Mouse (Mus musculus): ENCODE measurements around the gene Ptger1. TPM values are rescaled to one million over a fixed set of nuclear protein-coding genes. Genes with fewer than 3 reads are reported as not detected.

Gene Ptger1
- polyA plus RNA-seq, 1 experiment: 0.02 TPM

DNA sequence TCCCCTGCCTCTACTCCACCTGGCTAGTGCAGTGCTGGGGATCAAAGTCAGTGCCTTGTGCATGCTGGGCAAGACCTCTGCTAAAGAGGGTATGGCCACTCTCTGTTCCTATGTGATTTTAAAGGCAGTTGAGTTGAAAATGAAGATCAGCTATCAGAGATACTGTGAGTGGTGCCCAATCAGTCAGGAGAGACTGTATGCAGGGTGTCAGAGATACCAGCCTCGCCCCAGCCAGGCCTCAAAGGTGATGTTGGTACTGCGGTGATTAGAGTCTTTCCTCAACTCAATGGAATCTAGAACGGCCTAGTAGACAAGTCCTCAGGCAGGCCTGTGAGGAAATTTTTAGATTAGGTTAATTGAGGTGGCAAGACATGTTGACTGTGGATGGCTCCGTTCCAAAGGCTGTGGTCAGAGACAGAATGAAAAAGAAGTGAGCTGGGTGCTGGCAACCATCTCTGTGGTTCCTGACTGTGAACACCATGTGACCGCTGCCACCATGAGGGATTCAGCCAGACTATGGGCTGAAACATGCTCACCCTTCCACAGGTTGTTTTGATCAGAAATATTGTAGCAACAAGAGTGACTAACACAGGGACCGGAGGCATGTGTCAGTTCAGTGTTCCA is 40.7 kb upstream of the Ptger1 start:
- no peaks in the 10 kb centered on the region for H3K36me3 ChIP-seq (ENCODE audit: control insufficient read depth)
- H3K9me3 ChIP-seq (ENCODE audit: control insufficient read depth, low read length): no peaks in the 10 kb centered on the region
- TF ChIP-seq TAL1 (IDR thresholded peaks at IDR 0.05; ENCODE audit: low read length): peak; percentile 21; the same call in 1 of the 3 replicates
- no peak for TF ChIP-seq GATA1 (IDR thresholded peaks at IDR 0.05; ENCODE audit: low read length)
- H3K4me3 ChIP-seq (replicated peaks): no peak overlapping the region
- peaks cover 51% of the 10 kb centered on the region for H3K4me1 ChIP-seq (ENCODE audit: control insufficient read depth)
- no peaks in the 10 kb centered on the region for H3K27me3 ChIP-seq (ENCODE audit: control insufficient read depth)

DNA sequence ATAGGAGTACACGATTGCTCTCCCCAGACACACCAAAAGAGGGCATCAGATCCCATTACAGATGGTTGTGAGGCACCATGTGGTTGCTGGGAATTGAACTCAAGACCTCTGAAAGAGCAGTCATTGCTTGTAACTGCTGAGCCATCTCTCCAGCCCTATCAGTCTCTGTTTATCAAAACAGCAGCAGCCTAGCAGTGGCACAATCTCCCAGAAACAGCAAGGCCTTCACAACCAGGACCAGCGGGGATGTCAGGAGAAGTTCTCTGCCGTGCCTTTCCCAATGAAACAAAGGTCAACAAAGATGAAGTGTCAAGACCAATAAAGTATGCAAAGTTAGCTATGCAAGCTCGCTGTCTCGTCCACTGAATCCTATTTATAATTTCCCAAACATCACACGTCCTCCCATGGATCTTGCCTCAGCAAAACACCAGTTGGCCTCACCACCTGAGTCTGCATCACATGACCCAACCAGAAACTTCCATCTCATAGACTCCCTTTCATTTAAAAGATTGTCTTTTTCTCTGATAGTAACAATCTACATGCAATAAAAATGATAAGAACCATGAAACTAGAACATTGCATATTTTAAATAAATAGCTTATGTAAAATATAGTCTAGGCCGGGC is 34.3 kb upstream of the Ptger1 start:
- TF ChIP-seq TAL1 (IDR thresholded peaks at IDR 0.05; ENCODE audit: low read length): peak; percentile 56; the same call in 2 of the 3 replicates
- TF ChIP-seq GATA1 (IDR thresholded peaks at IDR 0.05; ENCODE audit: low read length): peak; percentile 18; the same call in 1 of the 2 replicates
- H3K9me3 ChIP-seq (ENCODE audit: control insufficient read depth, low read length): peaks cover 3% of the 10 kb centered on the region; the same call in 1 of the 2 replicates
- H3K27me3 ChIP-seq (ENCODE audit: control insufficient read depth): peaks cover 8% of the 10 kb centered on the region

DNA sequence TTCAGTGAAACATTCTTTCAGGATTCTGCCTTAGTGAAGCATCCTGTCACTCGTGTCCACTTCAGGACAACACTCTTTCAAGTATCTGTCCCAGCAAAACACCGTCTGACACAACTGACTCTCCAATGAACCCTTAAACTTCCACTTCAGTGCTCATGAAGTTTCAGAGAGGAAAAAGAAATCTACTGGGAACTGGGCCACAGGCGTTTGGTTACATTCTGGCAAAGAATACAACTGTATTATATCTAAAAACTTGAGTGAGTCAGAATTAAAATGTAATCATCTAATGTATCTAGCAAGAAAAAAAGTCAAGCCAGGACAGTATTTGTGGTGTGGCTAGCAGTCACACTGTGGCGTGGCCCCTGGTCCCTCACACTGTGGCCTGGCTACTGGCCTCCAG is 27.6 kb upstream of the Ptger1 start:
- H3K4me1 ChIP-seq (ENCODE audit: control insufficient read depth): peaks cover 7% of the 10 kb centered on the region
- TF ChIP-seq TAL1 (IDR thresholded peaks at IDR 0.05; ENCODE audit: low read length): no peak
- no peak for TF ChIP-seq GATA1 (IDR thresholded peaks at IDR 0.05; ENCODE audit: low read length)
- no peak overlapping the region for H3K4me3 ChIP-seq (replicated peaks)

More for the DNA sequence above, 34.3 kb upstream of the Ptger1 start:
- Histone ChIP-seq H3K4me3 (replicated peaks) (no peak overlapping the region), H3K36me3 (ENCODE audit: control insufficient read depth) (no peaks in the 10 kb centered on the region), H3K4me1 (ENCODE audit: control insufficient read depth) (peaks cover 19% of the 10 kb centered on the region)

DNA sequence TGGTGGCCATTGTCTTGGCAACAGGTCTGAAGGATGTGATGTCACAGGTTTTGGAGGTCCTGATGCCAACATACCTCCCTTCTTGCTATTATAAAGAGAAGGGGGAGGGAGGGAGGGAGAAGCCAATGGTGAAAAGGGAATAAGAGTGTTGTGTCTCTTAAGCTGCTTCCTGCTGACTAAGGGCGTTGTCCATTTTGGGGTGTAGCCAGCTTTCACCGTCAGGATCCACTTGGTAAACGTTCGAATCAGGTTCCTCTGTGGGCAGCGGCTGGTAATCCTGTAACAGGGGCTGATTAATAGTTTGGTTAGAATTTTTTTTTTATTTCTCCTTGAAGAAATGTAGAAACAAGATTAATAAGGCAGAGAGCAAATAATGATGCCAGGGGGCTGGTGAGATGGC is 26.8 kb upstream of the Ptger1 start:
- Histone ChIP-seq H3K4me3 (replicated peaks) (no peak overlapping the region), H3K9me3 (ENCODE audit: control insufficient read depth, low read length) (peaks cover 3% of the 10 kb centered on the region; the same call in 1 of the 2 replicates), H3K27me3 (ENCODE audit: control insufficient read depth) (peaks cover 35% of the 10 kb centered on the region), H3K4me1 (ENCODE audit: control insufficient read depth) (peaks cover 7% of the 10 kb centered on the region), H3K36me3 (ENCODE audit: control insufficient read depth) (no peaks in the 10 kb centered on the region)
- no peak for TF ChIP-seq TAL1 (IDR thresholded peaks at IDR 0.05; ENCODE audit: low read length)
- no peak for TF ChIP-seq GATA1 (IDR thresholded peaks at IDR 0.05; ENCODE audit: low read length)

More for the DNA sequence above, 27.6 kb upstream of the Ptger1 start:
- Histone ChIP-seq H3K27me3 (ENCODE audit: control insufficient read depth) (peaks cover 32% of the 10 kb centered on the region), H3K36me3 (ENCODE audit: control insufficient read depth) (no peaks in the 10 kb centered on the region), H3K9me3 (ENCODE audit: control insufficient read depth, low read length) (peaks cover 3% of the 10 kb centered on the region; the same call in 1 of the 2 replicates)

DNA sequence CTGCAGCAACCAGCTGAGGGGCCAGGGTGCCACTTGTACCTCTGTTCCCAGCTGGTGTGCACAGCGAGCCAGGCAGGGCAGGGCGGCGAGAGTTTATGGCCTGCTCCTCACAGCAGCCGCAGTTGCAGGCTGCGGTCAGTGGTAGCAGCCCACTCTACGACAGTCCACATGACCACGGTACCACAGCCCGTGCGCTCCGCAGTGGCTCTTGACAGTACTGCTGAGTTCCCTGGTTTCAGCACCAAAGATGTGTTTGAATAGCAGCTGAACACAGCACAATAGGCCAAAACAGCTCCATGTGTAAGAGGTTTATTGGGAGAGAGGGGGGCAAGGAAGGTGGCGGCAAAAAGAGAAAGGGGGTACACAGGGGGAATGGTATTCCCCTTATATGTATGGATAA is 19.0 kb upstream of the Ptger1 start:
- Histone ChIP-seq H3K9me3 (ENCODE audit: control insufficient read depth, low read length) (peaks cover 21% of the 10 kb centered on the region), H3K4me3 (replicated peaks) (no peak overlapping the region), H3K4me1 (ENCODE audit: control insufficient read depth) (peaks cover 8% of the 10 kb centered on the region), H3K36me3 (ENCODE audit: control insufficient read depth) (no peaks in the 10 kb centered on the region), H3K27me3 (ENCODE audit: control insufficient read depth) (peaks cover 21% of the 10 kb centered on the region)
- TF ChIP-seq TAL1 (IDR thresholded peaks at IDR 0.05; ENCODE audit: low read length): no peak
- TF ChIP-seq GATA1 (IDR thresholded peaks at IDR 0.05; ENCODE audit: low read length): no peak

DNA sequence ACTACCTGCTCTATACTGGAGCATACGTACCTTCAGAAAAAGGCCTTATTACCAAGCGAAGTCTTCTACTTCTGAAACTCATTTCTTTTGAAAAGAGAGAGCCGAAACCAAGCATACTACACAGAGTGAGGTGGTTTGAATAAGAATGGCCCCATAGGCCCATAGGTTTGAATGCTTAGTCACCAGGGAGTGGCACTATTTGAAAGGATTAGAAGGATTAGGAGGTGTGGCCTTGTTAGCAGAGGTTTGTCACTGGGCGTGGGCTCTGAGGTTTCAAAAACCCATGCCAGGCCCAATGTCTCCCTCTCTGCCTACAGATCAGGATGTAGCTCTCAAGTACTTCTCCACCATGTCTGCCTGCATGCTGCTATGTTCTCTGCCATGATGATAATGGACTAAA is 18.4 kb upstream of the Ptger1 start:
- H3K4me3 ChIP-seq (replicated peaks): no peak overlapping the region
- H3K36me3 ChIP-seq (ENCODE audit: control insufficient read depth): no peaks in the 10 kb centered on the region
- no peak for TF ChIP-seq GATA1 (IDR thresholded peaks at IDR 0.05; ENCODE audit: low read length)
- no peak for TF ChIP-seq TAL1 (IDR thresholded peaks at IDR 0.05; ENCODE audit: low read length)
- H3K27me3 ChIP-seq (ENCODE audit: control insufficient read depth): peaks cover 16% of the 10 kb centered on the region
- H3K9me3 ChIP-seq (ENCODE audit: control insufficient read depth, low read length): peaks cover 21% of the 10 kb centered on the region
- peaks cover 12% of the 10 kb centered on the region for H3K4me1 ChIP-seq (ENCODE audit: control insufficient read depth)

DNA sequence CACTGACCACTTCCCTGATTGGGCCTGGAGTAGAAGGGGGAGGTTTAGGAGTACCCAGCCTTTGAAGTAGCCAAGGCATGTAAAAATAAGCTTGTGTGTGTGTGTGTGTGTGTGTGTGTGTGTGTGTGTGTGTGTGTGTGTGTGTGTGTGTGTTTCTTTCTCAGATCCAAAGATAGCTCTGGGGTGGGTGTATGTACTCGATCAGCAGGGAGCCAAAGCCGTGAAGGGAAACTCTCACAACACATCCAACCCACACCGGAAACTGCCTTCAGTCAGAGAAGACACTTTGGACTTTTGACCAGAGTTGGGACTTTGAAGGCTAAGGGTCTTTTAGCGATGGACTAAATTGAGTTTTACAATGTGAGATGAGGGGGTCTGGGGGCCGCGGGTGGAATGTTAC is 16.8 kb upstream of the Ptger1 start:
- peaks cover 8% of the 10 kb centered on the region for H3K27me3 ChIP-seq (ENCODE audit: control insufficient read depth)

DNA sequence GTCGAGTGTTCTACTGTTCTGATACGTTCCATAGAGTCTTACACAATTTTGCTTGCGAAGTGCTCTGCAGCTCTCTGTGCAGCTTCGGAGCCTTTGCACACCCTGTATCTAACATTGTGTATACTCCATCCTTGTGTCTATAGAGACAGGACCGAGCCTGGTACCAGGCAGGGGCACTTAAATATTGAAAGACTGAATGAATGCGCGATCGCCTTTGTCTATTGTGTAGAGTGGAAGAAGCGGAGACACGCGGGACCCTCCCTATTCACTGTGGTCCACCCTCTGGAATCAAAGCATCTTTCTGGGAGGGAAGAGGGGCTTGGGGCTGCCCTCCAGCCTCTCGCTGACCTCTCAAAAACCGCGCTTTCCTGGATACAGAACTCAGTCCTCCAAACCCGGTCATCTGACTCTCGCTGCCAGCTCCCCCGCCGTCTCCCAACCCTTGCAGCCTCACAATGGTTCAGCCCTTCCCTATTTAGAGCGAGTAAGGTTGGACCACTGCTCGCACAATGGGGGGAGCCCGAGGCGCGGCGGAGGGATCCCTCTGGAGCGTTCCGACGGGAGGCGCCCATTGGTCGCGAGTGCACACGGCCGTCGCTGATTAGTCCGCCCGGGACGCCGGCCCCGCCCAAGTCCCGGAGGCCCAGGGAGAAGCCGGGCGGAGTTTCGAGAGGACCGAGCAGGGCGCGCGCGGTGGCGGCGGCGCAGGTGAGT is 14.3 kb upstream of the Ptger1 start, which contains the start of gene Gipc1:
Gene Gipc1 (plus strand): TSS at position 648 of the 714 bp plus-strand sequence.
- peaks cover 21% of the 10 kb centered on the region for H3K9me3 ChIP-seq (ENCODE audit: control insufficient read depth, low read length)
- TF ChIP-seq TAL1 (IDR thresholded peaks at IDR 0.05; ENCODE audit: low read length): no peak
- TF ChIP-seq GATA1 (IDR thresholded peaks at IDR 0.05; ENCODE audit: low read length): no peak
- H3K36me3 ChIP-seq (ENCODE audit: control insufficient read depth): peaks cover 21% of the 10 kb centered on the region
- peaks cover 4% of the 10 kb centered on the region; the same call in 1 of the 2 replicates for H3K27me3 ChIP-seq (ENCODE audit: control insufficient read depth)
- peak within 1 kb of the TSS; percentile 78 for H3K4me3 ChIP-seq (replicated peaks)
- peaks cover 41% of the 10 kb centered on the region for H3K4me1 ChIP-seq (ENCODE audit: control insufficient read depth)

More for the DNA sequence above, 16.8 kb upstream of the Ptger1 start:
- Histone ChIP-seq H3K4me1 (ENCODE audit: control insufficient read depth) (peaks cover 27% of the 10 kb centered on the region), H3K9me3 (ENCODE audit: control insufficient read depth, low read length) (peaks cover 21% of the 10 kb centered on the region), H3K4me3 (replicated peaks) (no peak overlapping the region), H3K36me3 (ENCODE audit: control insufficient read depth) (peaks cover 4% of the 10 kb centered on the region)
- TF ChIP-seq TAL1 (IDR thresholded peaks at IDR 0.05; ENCODE audit: low read length): no peak
- TF ChIP-seq GATA1 (IDR thresholded peaks at IDR 0.05; ENCODE audit: low read length): no peak
